Mouse (Mus musculus): ENCODE measurements around the gene Pemt. TPM values are rescaled to one million over a fixed set of nuclear protein-coding genes. Genes with fewer than 3 reads are reported as not detected.

Pemt gene
- polyA plus RNA-seq, 2 experiments: 5.4 to 7.2 TPM

GRCm38 (mm10) chr11:60016726-60017125 is 29.6 kb downstream of the Pemt start:
- TF ChIP-seq POLR2A (IDR thresholded peaks at IDR 0.05; ENCODE audit: borderline replicate concordance, extremely low read depth, insufficient read depth, insufficient read length): no peak
- H3K9me3 ChIP-seq (ENCODE audit: control insufficient read depth, low read length): no peaks in the 10 kb centered on the region
- DNase-seq (ENCODE audit: low spot score): no peak
- no peaks in the 10 kb centered on the region for H3K4me1 ChIP-seq (ENCODE audit: control insufficient read depth, insufficient read depth, low read length)
- no peaks in the 10 kb centered on the region for H3K27me3 ChIP-seq (ENCODE audit: control insufficient read depth, insufficient read depth, low read length)
- 34% methylated on average over 4 of the region's 4 CpGs for WGBS
- H3K4me2 ChIP-seq (replicated peaks; ENCODE audit: low read depth, low read length, severe bottlenecking): no peak overlapping the region
- no peak for ATAC-seq (ENCODE audit: low FRiP score, low read depth)
- H3K27ac ChIP-seq (replicated peaks; ENCODE audit: low read depth, low read length): no peak overlapping the region
- no peaks in the 10 kb centered on the region for H3K36me3 ChIP-seq (ENCODE audit: control insufficient read depth, insufficient read depth, low read length)
- no peak overlapping the region for H3K9ac ChIP-seq (ENCODE audit: low read depth, low read length, severe bottlenecking)
- H3K4me3 ChIP-seq (replicated peaks; ENCODE audit: low read length): no peak overlapping the region

DNA sequence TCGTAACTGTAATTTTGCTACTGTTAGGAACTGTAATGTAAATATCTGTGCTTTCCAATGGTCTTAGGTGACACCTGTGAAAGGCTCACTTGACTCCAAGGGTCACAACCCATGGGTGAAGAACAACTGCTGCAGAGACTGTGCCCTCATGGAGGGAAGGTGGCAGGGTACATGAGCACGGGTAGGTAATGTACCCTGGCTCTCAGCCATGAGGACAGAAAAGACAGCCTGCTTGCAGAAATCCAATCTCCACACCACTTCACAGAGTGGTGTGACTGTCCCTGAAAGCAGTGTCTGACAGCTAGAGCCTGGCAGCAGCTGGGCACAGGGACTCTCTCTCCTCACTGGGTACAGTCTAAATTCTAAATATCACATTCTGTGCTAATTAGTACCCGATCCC is 34.8 kb downstream of the Pemt start:
- no peak overlapping the region for H3K27ac ChIP-seq (replicated peaks; ENCODE audit: low read depth, low read length)
- no peak overlapping the region for H3K4me3 ChIP-seq (replicated peaks; ENCODE audit: low read length)
- no peak overlapping the region for H3K4me2 ChIP-seq (replicated peaks; ENCODE audit: low read depth, low read length, severe bottlenecking)
- TF ChIP-seq POLR2A (IDR thresholded peaks at IDR 0.05; ENCODE audit: borderline replicate concordance, extremely low read depth, insufficient read depth, insufficient read length): no peak
- no peaks in the 10 kb centered on the region for H3K4me1 ChIP-seq (ENCODE audit: control insufficient read depth, insufficient read depth, low read length)
- no peaks in the 10 kb centered on the region for H3K27me3 ChIP-seq (ENCODE audit: control insufficient read depth, insufficient read depth, low read length)
- no peak overlapping the region for H3K9ac ChIP-seq (ENCODE audit: low read depth, low read length, severe bottlenecking)
- WGBS: 85% methylated on average over 3 of the region's 3 CpGs
- no peak for DNase-seq (ENCODE audit: low spot score)
- no peaks in the 10 kb centered on the region for H3K36me3 ChIP-seq (ENCODE audit: control insufficient read depth, insufficient read depth, low read length)
- H3K9me3 ChIP-seq (ENCODE audit: control insufficient read depth, low read length): no peaks in the 10 kb centered on the region
- no peak for ATAC-seq (ENCODE audit: low FRiP score, low read depth)

DNA sequence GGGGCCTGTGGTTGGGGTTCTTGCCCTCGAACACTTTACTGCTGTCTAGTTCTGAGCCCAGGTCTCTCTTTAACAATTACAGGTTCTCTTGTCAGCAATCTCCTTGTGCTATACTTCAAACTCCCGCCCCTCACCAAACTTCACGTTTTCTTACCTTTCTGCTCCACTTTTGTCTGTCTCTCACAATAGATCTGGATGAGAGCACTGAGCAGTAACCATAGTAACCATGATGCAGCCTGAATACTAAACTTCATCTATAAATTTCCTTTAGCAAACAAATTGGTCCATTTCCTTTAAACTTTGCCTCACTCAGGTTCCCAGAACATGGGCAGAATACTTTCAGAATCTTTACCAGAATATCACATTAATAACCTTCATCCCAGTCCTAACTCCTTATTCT is 36.8 kb downstream of the Pemt start:
- H3K9ac ChIP-seq (ENCODE audit: low read depth, low read length, severe bottlenecking): no peak overlapping the region
- ATAC-seq (ENCODE audit: low FRiP score, low read depth) (no peak), DNase-seq (ENCODE audit: low spot score) (no peak)
- H3K27me3 ChIP-seq (ENCODE audit: control insufficient read depth, insufficient read depth, low read length): no peaks in the 10 kb centered on the region
- H3K9me3 ChIP-seq (ENCODE audit: control insufficient read depth, low read length): no peaks in the 10 kb centered on the region
- H3K27ac ChIP-seq (replicated peaks; ENCODE audit: low read depth, low read length): no peak overlapping the region
- H3K4me2 ChIP-seq (replicated peaks; ENCODE audit: low read depth, low read length, severe bottlenecking): no peak overlapping the region
- no peaks in the 10 kb centered on the region for H3K4me1 ChIP-seq (ENCODE audit: control insufficient read depth, insufficient read depth, low read length)
- no peak for TF ChIP-seq POLR2A (IDR thresholded peaks at IDR 0.05; ENCODE audit: borderline replicate concordance, extremely low read depth, insufficient read depth, insufficient read length)
- no peaks in the 10 kb centered on the region for H3K36me3 ChIP-seq (ENCODE audit: control insufficient read depth, insufficient read depth, low read length)
- WGBS: 77% methylated on average over 3 of the region's 3 CpGs
- no peak overlapping the region for H3K4me3 ChIP-seq (replicated peaks; ENCODE audit: low read length)

DNA sequence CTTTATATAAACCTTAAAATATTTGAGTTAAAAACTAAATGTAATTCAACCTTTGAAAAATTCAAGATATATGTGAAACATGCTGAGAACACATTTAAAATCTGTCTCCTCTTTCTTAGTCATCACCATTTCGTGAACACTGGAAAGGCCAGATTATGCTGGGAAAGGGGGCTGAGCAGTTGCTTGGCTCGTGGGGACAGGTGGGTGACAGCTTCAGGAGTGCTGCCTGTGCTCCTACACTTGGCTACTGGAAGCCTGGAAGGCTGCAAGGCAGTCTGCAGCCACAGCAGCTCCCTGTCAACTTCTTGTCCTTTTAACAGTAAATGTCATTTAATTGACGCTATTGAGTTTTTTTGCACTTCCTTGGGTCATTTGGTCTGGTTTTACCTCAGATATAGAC is 40.4 kb downstream of the Pemt start:
- TF ChIP-seq POLR2A (IDR thresholded peaks at IDR 0.05; ENCODE audit: borderline replicate concordance, extremely low read depth, insufficient read depth, insufficient read length): no peak
- H3K4me2 ChIP-seq (replicated peaks; ENCODE audit: low read depth, low read length, severe bottlenecking): no peak overlapping the region
- H3K4me1 ChIP-seq (ENCODE audit: control insufficient read depth, insufficient read depth, low read length): no peaks in the 10 kb centered on the region
- ATAC-seq (ENCODE audit: low FRiP score, low read depth) (no peak), DNase-seq (ENCODE audit: low spot score) (no peak)
- no peaks in the 10 kb centered on the region for H3K9me3 ChIP-seq (ENCODE audit: control insufficient read depth, low read length)
- H3K9ac ChIP-seq (ENCODE audit: low read depth, low read length, severe bottlenecking): no peak overlapping the region
- WGBS: 66% methylated on average over 3 of the region's 3 CpGs
- H3K4me3 ChIP-seq (replicated peaks; ENCODE audit: low read length): no peak overlapping the region
- no peaks in the 10 kb centered on the region for H3K36me3 ChIP-seq (ENCODE audit: control insufficient read depth, insufficient read depth, low read length)
- H3K27me3 ChIP-seq (ENCODE audit: control insufficient read depth, insufficient read depth, low read length): no peaks in the 10 kb centered on the region
- H3K27ac ChIP-seq (replicated peaks; ENCODE audit: low read depth, low read length): no peak overlapping the region

- no peak overlapping the region for H3K9ac ChIP-seq (ENCODE audit: low read depth, low read length, severe bottlenecking)
- ATAC-seq (ENCODE audit: low FRiP score, low read depth) (no peak), DNase-seq (ENCODE audit: low spot score) (no peak)
- H3K27me3 ChIP-seq (ENCODE audit: control insufficient read depth, insufficient read depth, low read length): no peaks in the 10 kb centered on the region
- no peak overlapping the region for H3K4me2 ChIP-seq (replicated peaks; ENCODE audit: low read depth, low read length, severe bottlenecking)
- 86% methylated on average over 6 of the region's 6 CpGs for WGBS
- no peak overlapping the region for H3K4me3 ChIP-seq (replicated peaks; ENCODE audit: low read length)
- H3K27ac ChIP-seq (replicated peaks; ENCODE audit: low read depth, low read length): no peak overlapping the region
- no peaks in the 10 kb centered on the region for H3K4me1 ChIP-seq (ENCODE audit: control insufficient read depth, insufficient read depth, low read length)
- H3K9me3 ChIP-seq (ENCODE audit: control insufficient read depth, low read length): no peaks in the 10 kb centered on the region
- TF ChIP-seq POLR2A (IDR thresholded peaks at IDR 0.05; ENCODE audit: borderline replicate concordance, extremely low read depth, insufficient read depth, insufficient read length): no peak
- H3K36me3 ChIP-seq (ENCODE audit: control insufficient read depth, insufficient read depth, low read length): no peaks in the 10 kb centered on the region
These were observed 41.6 kb downstream of the Pemt start for GRCm38 (mm10) chr11:60004716-60005115.

- H3K27ac ChIP-seq (replicated peaks; ENCODE audit: low read depth, low read length): no peak overlapping the region
- H3K36me3 ChIP-seq (ENCODE audit: control insufficient read depth, insufficient read depth, low read length): no peaks in the 10 kb centered on the region
- no peak for TF ChIP-seq POLR2A (IDR thresholded peaks at IDR 0.05; ENCODE audit: borderline replicate concordance, extremely low read depth, insufficient read depth, insufficient read length)
- H3K27me3 ChIP-seq (ENCODE audit: control insufficient read depth, insufficient read depth, low read length): no peaks in the 10 kb centered on the region
- ATAC-seq (ENCODE audit: low FRiP score, low read depth) (no peak), DNase-seq (ENCODE audit: low spot score) (no peak)
- no peak overlapping the region for H3K4me3 ChIP-seq (replicated peaks; ENCODE audit: low read length)
- no peak overlapping the region for H3K9ac ChIP-seq (ENCODE audit: low read depth, low read length, severe bottlenecking)
- no peaks in the 10 kb centered on the region for H3K9me3 ChIP-seq (ENCODE audit: control insufficient read depth, low read length)
- no peak overlapping the region for H3K4me2 ChIP-seq (replicated peaks; ENCODE audit: low read depth, low read length, severe bottlenecking)
- 85% methylated on average over 8 of the region's 8 CpGs for WGBS
- no peaks in the 10 kb centered on the region for H3K4me1 ChIP-seq (ENCODE audit: control insufficient read depth, insufficient read depth, low read length)
These were observed 42.5 kb downstream of the Pemt start for GRCm38 (mm10) chr11:60003811-60004210.

Data from limb, embryonic 14.5 days (tissue).